In genomic region chr14:12062628-12063360, GRCm38 (mm10) we compare ENCODE assay signal across 13 mouse cellular contexts.
A peak's percentile ranks its signal among the peaks of the same experiment; 100 is the strongest.
DNase-seq lines count a peak whose midpoint lies in the region; ATAC-seq and TF ChIP-seq lines count a peak whose summit lies in the region.
"Had no signal": no experiment of that assay in that cellular context is flagged by ENCODE, and none has a peak within 500 bp of the region (broad histone marks: within the 10 kb centered on the region; RNA-seq: fewer than 3 reads in every experiment).

No protein-coding gene starts in this region.

- no peak for TF ChIP-seq POLR2A in kidney, adult 2 months (IDR thresholded peaks at IDR 0.05; ENCODE audit: low read depth, low read length)

- ATAC-seq in midbrain, embryonic 13.5 days = no peak
- ATAC-seq: forebrain, embryonic 15.5 days; midbrain, embryonic 16.5 days had no signal

- no peak overlapping the region for H3K4me2 ChIP-seq in midbrain, embryonic 13.5 days (replicated peaks)
- H3K4me2 ChIP-seq: embryonic facial prominence, embryonic 12.5 days; forebrain, embryonic 15.5 days; lung, embryonic 14.5 days had no signal

- no peak overlapping the region for H3K9ac ChIP-seq in midbrain, embryonic 13.5 days (replicated peaks)
- H3K9ac ChIP-seq: embryonic facial prominence, embryonic 12.5 days; forebrain, embryonic 15.5 days; lung, embryonic 14.5 days had no signal

- no peak overlapping the region for H3K27ac ChIP-seq in kidney, adult 2 months (ENCODE audit: insufficient read depth, low read depth, low read length)
- H3K27ac ChIP-seq in midbrain, embryonic 13.5 days = no peak overlapping the region
- H3K27ac ChIP-seq: embryonic facial prominence, embryonic 12.5 days; forebrain, embryonic 15.5 days had no signal

- TF ChIP-seq CTCF in kidney, adult 2 months (conservative IDR thresholded peaks at IDR 0.05; ENCODE audit: insufficient read depth, insufficient read length, low read depth, low read length) = no peak

- H3K9me3 ChIP-seq in midbrain, embryonic 13.5 days = no peaks in the 10 kb centered on the region
- H3K9me3 ChIP-seq: embryonic facial prominence, embryonic 12.5 days; forebrain, embryonic 15.5 days had no signal

- H3K4me1 ChIP-seq in kidney, adult 2 months (ENCODE audit: control insufficient read depth, insufficient read depth, low read length) = peaks cover 5% of the 10 kb centered on the region; the same call in 1 of the 2 replicates
- H3K4me1 ChIP-seq in midbrain, embryonic 13.5 days (replicated peaks) = no peaks in the 10 kb centered on the region
- H3K4me1 ChIP-seq: embryonic facial prominence, embryonic 12.5 days had no signal

- WGBS in kidney, adult 2 months = 78% methylated on average over 7 of the region's 7 CpGs
- 93% methylated on average over 7 of the region's 7 CpGs for WGBS in midbrain, embryonic 13.5 days

- DNase-seq in adrenal gland, adult 2 months = peak; percentile 56
- DNase-seq in adrenal gland, postnatal 4 days (ENCODE audit: low spot score in 2 of 2) = no peak
- DNase-seq in kidney, adult 2 months = peak; percentile 83
- DNase-seq in kidney, adult 18-20 months = no peak
- peak; percentile 35 to 60 for DNase-seq in right cerebral cortex, adult 2 months (ENCODE audit: low spot score in 2 of 2)
- DNase-seq in right cerebral cortex, postnatal 4 days = no peak
- no peak for DNase-seq in cerebellum, postnatal 4 days (ENCODE audit: low spot score in 2 of 2)
- DNase-seq: cerebellum, adult 11-12 months; lung, embryonic 14.5 days had no signal

- no peaks in the 10 kb centered on the region for H3K36me3 ChIP-seq in kidney, adult 2 months (ENCODE audit: control insufficient read depth, insufficient read depth, low read length)
- no peaks in the 10 kb centered on the region; the same call in 1 of the 2 replicates for H3K36me3 ChIP-seq in midbrain, embryonic 13.5 days
- H3K36me3 ChIP-seq: embryonic facial prominence, embryonic 12.5 days; forebrain, embryonic 15.5 days had no signal

- no peak overlapping the region for H3K4me3 ChIP-seq in kidney, adult 2 months (ENCODE audit: insufficient read depth, low read depth, low read length)
- no peak overlapping the region for H3K4me3 ChIP-seq in midbrain, embryonic 13.5 days (replicated peaks)
- H3K4me3 ChIP-seq: embryonic facial prominence, embryonic 12.5 days; forebrain, embryonic 15.5 days had no signal

- no peaks in the 10 kb centered on the region for H3K27me3 ChIP-seq in kidney, adult 2 months (replicated peaks; ENCODE audit: control insufficient read depth, insufficient read depth, low read length)
- H3K27me3 ChIP-seq in midbrain, embryonic 13.5 days = no peaks in the 10 kb centered on the region
- H3K27me3 ChIP-seq: embryonic facial prominence, embryonic 12.5 days; forebrain, embryonic 15.5 days had no signal

Comparison
In these comparisons a context has a peak if more than half of its experiments do, and no peak if none do; other contexts are left out.
1. DNase-seq: peak in adrenal gland, adult 2 months (single experiment), kidney, adult 2 months (single experiment) and right cerebral cortex, adult 2 months (2 of 2); none in adrenal gland, postnatal 4 days (0 of 2), kidney, adult 18-20 months (single experiment), right cerebral cortex, postnatal 4 days (single experiment) and cerebellum, postnatal 4 days (0 of 2).